Mouse (Mus musculus): ENCODE measurements around the gene Rep15.

- TF ChIP-seq EP300 (IDR thresholded peaks at IDR 0.05; ENCODE audit: low read depth) (no peak), CTCF (IDR thresholded peaks at IDR 0.05; ENCODE audit: low read depth) (no peak)
Observed at GRCm38 (mm10) chr6:147064226-147064943, 32.0 kb downstream of the Rep15 start.

Measured in liver, postnatal 0 days (tissue).